Mouse (Mus musculus) liver, embryonic 14.5 days (tissue): ENCODE data around the gene Nxnl1. TPM values are rescaled to one million over a fixed set of nuclear protein-coding genes. Genes with fewer than 3 reads are reported as not detected.

Source experiments
- ATAC-seq: fragments of 200-750 bp; cut with Nextera tagmentation; 2 replicates; pipeline ENCODE4 v1.8.0; 2017; ENCODE audit warnings: moderate number of reproducible peaks, mild to moderate bottlenecking, moderate library complexity; ENCODE audit not compliant: insufficient read depth
- DNase-seq, 3 experiments: peaks; one replicate each; pipeline ENCODE4 v3.0.0-alpha.2; 2012 to 2013; ENCODE audit warnings: low read depth in 3 of 3, low spot score in 3 of 3
- H3K27ac ChIP-seq: fragments of 300-500 bp; sonication (generic); 2 replicates; pipeline ENCODE4 v1.5.1; 2014; ENCODE audit warnings: moderate library complexity, mild to moderate bottlenecking, control low read depth, inconsistent platforms
- H3K27me3 ChIP-seq: fragments of 300-500 bp; sonication (generic); 2 replicates; pipeline ENCODE4 v1.6.1; 2014; ENCODE audit warnings: mild to moderate bottlenecking, low read length, moderate library complexity; ENCODE audit not compliant: control insufficient read depth, insufficient read depth
- H3K36me3 ChIP-seq: fragments of 300-500 bp; sonication (generic); replicated peaks from 2 replicates; pipeline ENCODE4 v1.6.1; 2014; ENCODE audit warnings: low read depth; ENCODE audit not compliant: control insufficient read depth, insufficient read depth
- H3K4me1 ChIP-seq, 2 experiments: fragments of 200-500 bp in 1 of 2; fragments of 300-500 bp in 1 of 2; sonication (generic) in 1 of 2; replicated peaks; 2 replicates each; pipeline ENCODE4 v1.6.1; 2012 to 2014; ENCODE audit warnings: antibody characterized with exemption in 1 of 2, inconsistent platforms in 1 of 2, low read length in 1 of 2; ENCODE audit not compliant: control insufficient read depth in 2 of 2, insufficient read depth in 2 of 2
- H3K4me2 ChIP-seq: fragments of 300-500 bp; sonication (generic); 2 replicates; pipeline ENCODE4 v1.6.1; 2014; ENCODE audit warnings: low read depth, mild to moderate bottlenecking, control low read depth, moderate library complexity
- H3K4me3 ChIP-seq, 2 experiments: fragments of 200-500 bp in 1 of 2; fragments of 300-500 bp in 1 of 2; sonication (generic) in 1 of 2; 2 replicates each; pipeline ENCODE4 v1.5.1; 2012 to 2014; ENCODE audit warnings: low read depth in 2 of 2, low read length in 2 of 2, mild to moderate bottlenecking in 2 of 2, control low read depth in 1 of 2, inconsistent platforms in 1 of 2, moderate library complexity in 1 of 2; ENCODE audit not compliant: insufficient read depth in 1 of 2
- H3K9ac ChIP-seq: fragments of 300-500 bp; sonication (generic); replicated peaks from 2 replicates; pipeline ENCODE4 v1.6.1; 2014; ENCODE audit warnings: mild to moderate bottlenecking, control low read depth, moderate library complexity
- H3K9me3 ChIP-seq: fragments of 300-500 bp; sonication (generic); 2 replicates; pipeline ENCODE4 v1.6.1; 2016; ENCODE audit warnings: low read length, mixed read lengths; ENCODE audit not compliant: control insufficient read depth
- CTCF ChIP-seq: IDR thresholded peaks from 2 replicates; pipeline ENCODE4 v1.5.1; 2016; ENCODE audit warnings: antibody characterized with exemption, low read depth, control low read depth
- EP300 ChIP-seq: IDR thresholded peaks from 2 replicates; pipeline ENCODE4 v1.6.1; 2016; ENCODE audit warnings: antibody characterized with exemption, low read depth
- WGBS: fragments of 180-500 bp; shearing (Covaris S2); extraction: QIAGEN DNeasy Blood & Tissue Kit; methylation state at CpG from one replicate; pipeline ENCODE4 v1.1.7; 2014; ENCODE audit not compliant: insufficient replicate concordance; 5-methylcytosine and 5-hydroxymethylcytosine counted together
- polyA plus RNA-seq, 2 experiments: library from polyadenylated mRNA; depleted of rRNA in 1 of 2; stranded (reverse) in 1 of 2; unstranded in 1 of 2; fragments of >200 nt; fragmentation: Nextera tagmentation in 1 of 2; extraction: Ambion mirVana in 1 of 2; gene quantifications; 2 replicates each; pipeline versions ENCODE4 v1.2.1 to v1.2.3; 2012 to 2014

Gene Nxnl1
- polyA plus RNA-seq, 2 experiments: 0.06 TPM; not detected in 1

- H3K9ac ChIP-seq: no peak overlapping the region
- peaks cover 9 to 15% of the 10 kb centered on the region in 2 experiments; a peak in 3 of 4 replicates for H3K4me1 ChIP-seq
- peak; percentile 78 for TF ChIP-seq CTCF
- TF ChIP-seq EP300: no peak
- no peak overlapping the region for H3K27ac ChIP-seq
- no peaks in the 10 kb centered on the region for H3K36me3 ChIP-seq
- H3K9me3 ChIP-seq: no peaks in the 10 kb centered on the region; the same call in 1 of the 2 replicates
- peak; percentile 40 for ATAC-seq
- H3K4me3 ChIP-seq: no peak overlapping the region; a peak in 1 of 4 replicates
- H3K27me3 ChIP-seq: peaks cover 14% of the 10 kb centered on the region
- peak overlapping the region; percentile 37 for H3K4me2 ChIP-seq
- DNase-seq: peak in 2 of 3 experiments; percentile 26 to 29
- under 1% methylated on average over 33 of the region's 33 CpGs for WGBS
Measured at GRCm38 (mm10) chr8:71562751-71563150, 3.6 kb downstream of the Nxnl1 start.

- Histone ChIP-seq H3K27me3 (peaks cover 14% of the 10 kb centered on the region), H3K4me2 (no peak overlapping the region), H3K36me3 (no peaks in the 10 kb centered on the region), H3K9me3 (no peaks in the 10 kb centered on the region; the same call in 1 of the 2 replicates), H3K9ac (no peak overlapping the region), H3K4me3 (no peak overlapping the region), H3K27ac (no peak overlapping the region), H3K4me1 (peaks cover 9 to 15% of the 10 kb centered on the region in 2 experiments; a peak in 3 of 4 replicates)
- no peak for ATAC-seq
- TF ChIP-seq CTCF: peak; percentile 94
- no peak for TF ChIP-seq EP300
- WGBS: 3% methylated on average over 15 of the region's 15 CpGs
- peak; percentile 39 to 66 (median 41) for DNase-seq
Measured at GRCm38 (mm10) chr8:71561401-71561800, 5.0 kb downstream of the Nxnl1 start.

GRCm38 (mm10) chr8:71560765-71561164, 5.6 kb downstream of the Nxnl1 start:
- TF ChIP-seq CTCF (no peak), EP300 (no peak)
- peaks cover 9 to 15% of the 10 kb centered on the region in 2 experiments; a peak in 3 of 4 replicates for H3K4me1 ChIP-seq
- ATAC-seq (no peak), DNase-seq (no peak)
- H3K27me3 ChIP-seq: peaks cover 14% of the 10 kb centered on the region
- no peak overlapping the region for H3K27ac ChIP-seq
- no peak overlapping the region for H3K4me2 ChIP-seq
- no peaks in the 10 kb centered on the region; the same call in 1 of the 2 replicates for H3K9me3 ChIP-seq
- 82% methylated on average over 5 of the region's 5 CpGs for WGBS
- H3K4me3 ChIP-seq: no peak overlapping the region
- no peaks in the 10 kb centered on the region for H3K36me3 ChIP-seq
- no peak overlapping the region for H3K9ac ChIP-seq

- Histone ChIP-seq H3K9me3 (no peaks in the 10 kb centered on the region; the same call in 1 of the 2 replicates), H3K4me3 (no peak overlapping the region), H3K27ac (no peak overlapping the region), H3K4me2 (peak overlapping the region; percentile 94; the same call in 1 of the 2 replicates), H3K4me1 (peaks cover 9 to 15% of the 10 kb centered on the region in 2 experiments; a peak in 3 of 4 replicates), H3K9ac (no peak overlapping the region), H3K27me3 (peaks cover 14% of the 10 kb centered on the region), H3K36me3 (no peaks in the 10 kb centered on the region)
- TF ChIP-seq CTCF (no peak), EP300 (no peak)
- ATAC-seq: peak; percentile 34; the same call in 1 of the 2 replicates
- 29% methylated on average over 3 of the region's 3 CpGs for WGBS
- no peak for DNase-seq
Measured at GRCm38 (mm10) chr8:71560071-71560470, 6.3 kb downstream of the Nxnl1 start.

- WGBS: 2% methylated on average over 24 of the region's 24 CpGs
- peaks cover 9 to 23% of the 10 kb centered on the region in 2 experiments for H3K4me1 ChIP-seq
Measured at GRCm38 (mm10) chr8:71558958-71559690, 7.3 kb downstream of the Nxnl1 start.

More at GRCm38 (mm10) chr8:71558958-71559690, 7.3 kb downstream of the Nxnl1 start:
- H3K4me2 ChIP-seq: peak overlapping the region; percentile 94
- no peaks in the 10 kb centered on the region; the same call in 1 of the 2 replicates for H3K9me3 ChIP-seq
- H3K27ac ChIP-seq: no peak overlapping the region
- H3K9ac ChIP-seq: peak overlapping the region; percentile 24; the same call in 1 of the 2 replicates
- peak overlapping the region; percentile 62 to 69 for H3K4me3 ChIP-seq
- no peaks in the 10 kb centered on the region for H3K36me3 ChIP-seq
- peak; percentile 77 for ATAC-seq
- TF ChIP-seq CTCF (peak; percentile 36; the same call in 1 of the 2 replicates), EP300 (no peak)
- H3K27me3 ChIP-seq: peaks cover 14% of the 10 kb centered on the region
- peak; percentile 52 to 86 (median 62) for DNase-seq
